Mouse (Mus musculus) liver, adult 2 months (tissue): ENCODE results near the gene Phgdh.

Experiments
- CTCF ChIP-seq: fragments of 200-500 bp; IDR thresholded peaks from 2 replicates; pipeline ENCODE4 v1.5.1; 2011; ENCODE audit warnings: low read depth, low read length, control low read depth
- POLR2A ChIP-seq: fragments of 200-500 bp; IDR thresholded peaks from 2 replicates; pipeline ENCODE4 v1.6.1; 2011; ENCODE audit warnings: low read length, control low read depth; ENCODE audit not compliant: insufficient read depth; ENCODE audit errors: extremely low read depth

GRCm38 (mm10) chr3:98338584-98339041 lies 1.2 kb downstream of the Phgdh start:
- TF ChIP-seq POLR2A (no peak), CTCF (no peak)
